Mouse (Mus musculus) heart, postnatal 0 days (tissue): Measurements from ENCODE around the gene Pwwp2b.

Source experiments
- CTCF ChIP-seq: IDR thresholded peaks from 2 replicates; pipeline ENCODE4 v1.5.1; 2016; ENCODE audit warnings: antibody characterized with exemption, control low read depth, low read depth
- EP300 ChIP-seq: IDR thresholded peaks from 2 replicates; pipeline ENCODE4 v1.6.1; 2016; ENCODE audit warnings: antibody characterized with exemption, low read depth

- TF ChIP-seq EP300 (no peak), CTCF (no peak)
Measured at GRCm38 (mm10) chr7:139235651-139236358, 12.5 kb upstream of the Pwwp2b start.
